Mouse (Mus musculus): ENCODE measurements at regions not wholly inside any gene's neighbourhood (a gene's known extent, or its start where the extent isn't known, plus 50 kb on each side); places are given as distances from the start of the nearest gene placed in this dataset.

DNA sequence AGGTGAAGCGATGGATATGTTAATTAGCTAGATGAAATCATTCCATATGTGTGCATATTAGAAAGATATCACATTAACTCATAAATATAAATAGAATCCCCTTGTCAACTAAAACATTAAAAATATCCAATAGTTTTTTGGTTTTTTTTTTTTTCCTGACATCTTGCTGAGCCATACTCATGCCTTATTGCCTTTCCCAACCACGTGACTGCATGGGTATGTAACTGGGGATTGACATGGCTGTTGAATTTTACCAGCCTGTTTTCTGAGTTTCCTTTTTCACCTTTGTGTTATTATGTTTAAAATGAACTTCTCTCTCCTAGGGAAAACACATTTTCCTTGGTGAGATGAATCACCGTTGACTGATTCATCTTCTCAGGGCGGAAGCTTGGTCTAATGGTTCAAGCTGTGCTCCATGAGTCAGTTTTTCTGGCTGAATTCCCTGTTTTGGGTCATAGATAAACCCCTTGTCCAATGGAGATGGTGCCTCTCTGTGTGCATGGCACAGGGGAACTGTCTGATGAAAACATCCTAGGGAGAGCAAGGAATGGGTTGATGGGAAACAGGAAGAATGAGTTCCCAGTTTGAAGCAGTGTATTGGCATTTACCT, 181.1 kb downstream of the Adcyap1 start:
- Histone ChIP-seq H3K27me3 (no peaks in the 10 kb centered on the region), H3K4me2 (no peak overlapping the region), H3K36me3 (no peaks in the 10 kb centered on the region), H3K9me3 (no peaks in the 10 kb centered on the region), H3K27ac (replicated peaks) (no peak overlapping the region), H3K4me3 (no peak overlapping the region), H3K4me1 (replicated peaks) (no peaks in the 10 kb centered on the region), H3K9ac (no peak overlapping the region)
- 89% methylated on average over 4 of the region's 4 CpGs for WGBS
- no peak for ATAC-seq (ENCODE audit: low read depth)

DNA sequence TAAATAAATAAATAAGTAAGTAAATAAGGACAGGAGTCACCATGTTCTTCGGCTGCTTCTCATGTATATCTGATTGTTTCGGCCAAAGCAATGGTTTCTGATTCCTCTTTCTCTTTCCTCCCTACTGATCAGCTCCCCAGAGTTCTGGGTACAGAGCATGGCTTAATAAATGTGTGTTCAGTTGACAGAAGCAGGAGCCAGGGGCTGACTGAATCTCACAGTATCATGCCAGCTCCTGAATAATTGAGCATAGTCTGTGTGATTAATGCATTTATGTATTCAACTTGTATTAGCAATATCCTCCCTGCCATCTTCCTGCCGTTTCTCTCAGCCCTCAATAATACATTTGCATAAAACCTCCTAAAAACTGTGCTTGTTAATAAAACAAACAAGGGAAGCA, 191.4 kb downstream of the Adcyap1 start:
- Histone ChIP-seq H3K9me3 (no peaks in the 10 kb centered on the region), H3K36me3 (no peaks in the 10 kb centered on the region), H3K4me1 (replicated peaks) (no peaks in the 10 kb centered on the region), H3K4me2 (no peak overlapping the region), H3K27ac (replicated peaks) (no peak overlapping the region; the same call in 1 of the 2 replicates), H3K9ac (no peak overlapping the region), H3K27me3 (no peaks in the 10 kb centered on the region), H3K4me3 (no peak overlapping the region)
- WGBS, result 61% methylated on average over 3 of the region's 3 CpGs
- ATAC-seq (ENCODE audit: low read depth), result peak; percentile 76

DNA sequence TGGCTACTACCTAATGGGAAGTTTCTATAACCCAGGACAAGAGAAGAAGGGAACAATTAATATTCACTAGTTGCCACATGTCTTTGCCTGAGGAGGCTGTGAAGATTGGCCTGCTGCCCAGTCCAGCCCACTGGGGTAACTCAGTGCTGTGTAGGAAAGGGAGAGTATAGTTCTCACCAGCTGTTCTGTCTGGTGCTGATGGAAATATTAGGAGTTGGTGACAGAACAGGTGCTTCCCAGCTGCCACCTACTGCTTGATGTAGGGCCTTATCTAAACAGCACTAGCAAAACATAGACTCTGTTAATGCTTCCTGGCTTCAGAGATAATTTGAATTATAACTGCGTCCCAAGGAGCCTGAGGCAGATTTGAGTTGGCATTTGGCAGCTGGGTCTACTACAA, 210.5 kb downstream of the Adcyap1 start:
- WGBS, result 43% methylated on average over 1 of the region's 1 CpGs
- peak; percentile 91 for ATAC-seq (ENCODE audit: low read depth)

More for the DNA sequence above, 210.5 kb downstream of the Adcyap1 start:
- H3K9ac ChIP-seq, result no peak overlapping the region
- no peaks in the 10 kb centered on the region for H3K36me3 ChIP-seq
- no peak overlapping the region for H3K27ac ChIP-seq (replicated peaks)
- no peaks in the 10 kb centered on the region for H3K9me3 ChIP-seq
- H3K4me1 ChIP-seq (replicated peaks), result peaks cover 4% of the 10 kb centered on the region; the same call in 1 of the 2 replicates
- H3K4me3 ChIP-seq, result no peak overlapping the region
- no peak overlapping the region for H3K4me2 ChIP-seq
- H3K27me3 ChIP-seq, result no peaks in the 10 kb centered on the region

Data from neural tube, embryonic 13.5 days (tissue).